Mouse (Mus musculus): Measurements from ENCODE around the gene Xrcc3.

DNA sequence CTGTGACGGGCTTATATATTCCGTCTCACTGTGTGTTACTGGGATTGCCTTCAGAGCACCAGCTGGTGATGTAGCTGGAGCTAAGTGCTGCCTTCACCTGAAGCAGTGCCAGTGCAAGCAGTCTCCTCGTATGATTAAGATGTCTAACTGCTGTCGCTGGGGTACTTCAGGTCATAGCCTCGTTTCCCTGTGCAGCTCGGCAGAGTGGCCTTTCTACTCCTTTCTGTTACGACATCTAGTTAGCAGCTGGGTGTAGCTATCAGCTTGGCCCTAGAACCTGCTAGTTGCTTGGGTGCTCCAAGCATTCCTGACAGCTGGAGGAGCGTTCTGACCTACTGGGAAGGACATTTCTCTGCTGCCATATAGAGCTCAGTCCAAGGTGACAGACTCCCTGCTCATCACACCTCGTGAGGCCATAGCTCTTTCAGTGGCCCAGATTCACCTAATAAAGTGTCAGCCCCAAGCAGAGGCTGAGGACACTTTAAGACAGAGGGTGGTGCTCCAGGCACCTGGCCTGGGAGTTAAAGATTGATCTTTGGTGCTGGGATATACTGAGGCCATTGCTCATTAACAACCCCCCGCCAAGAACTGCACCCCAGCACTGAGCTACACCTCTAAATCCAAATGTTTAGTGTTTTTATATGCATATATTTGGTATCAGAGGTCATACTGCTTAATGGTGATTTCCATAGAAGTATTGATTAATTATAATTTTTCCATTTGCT lies 13.1 kb downstream of the Xrcc3 start:
- TF ChIP-seq GATA1 (IDR thresholded peaks at IDR 0.05; ENCODE audit: borderline replicate concordance, low read length): no peak
- no peak for TF ChIP-seq FLI1 (IDR thresholded peaks at IDR 0.05; ENCODE audit: low read length)

Data from megakaryocyte, embryonic 14.5 days (primary cell).